Mouse (Mus musculus): ENCODE measurements around the gene Olfr615. TPM values are rescaled to one million over a fixed set of nuclear protein-coding genes. Genes with fewer than 3 reads are reported as not detected.
"Not testable (repeated sequence)": the region's sequence is repeated elsewhere in the genome, so short reads cannot be mapped to it uniquely, and the experiment has no call there.

Olfr615 gene
- not detected in 2 replicates for polyA plus RNA-seq (2012; rRNA removed)

GRCm38 (mm10) chr7:103555779-103556178, at the start of gene Olfr615:
TSS of gene Olfr615 (plus strand) at chr7:103556079.
- Histone ChIP-seq H3K27ac (ENCODE audit: insufficient read depth, low read length) (no peak within 1 kb of the TSS), H3K4me1 (ENCODE audit: control insufficient read depth, insufficient read depth, low read length) (no peaks in the 10 kb centered on the region), H3K4me3 (replicated peaks; ENCODE audit: insufficient read depth, low read depth, low read length) (no peak within 1 kb of the TSS), H3K27me3 (ENCODE audit: control insufficient read depth, insufficient read depth, low read length) (no peaks in the 10 kb centered on the region)
- no peak for TF ChIP-seq CTCF (IDR thresholded peaks at IDR 0.05; ENCODE audit: borderline replicate concordance, insufficient read depth, low read depth, low read length)
- TF ChIP-seq POLR2A (IDR thresholded peaks at IDR 0.05; ENCODE audit: borderline replicate concordance, insufficient read depth, low read length): no peak
- DNase-seq: no peak
- WGBS: 76% methylated on average over 2 of the region's 2 CpGs

DNA sequence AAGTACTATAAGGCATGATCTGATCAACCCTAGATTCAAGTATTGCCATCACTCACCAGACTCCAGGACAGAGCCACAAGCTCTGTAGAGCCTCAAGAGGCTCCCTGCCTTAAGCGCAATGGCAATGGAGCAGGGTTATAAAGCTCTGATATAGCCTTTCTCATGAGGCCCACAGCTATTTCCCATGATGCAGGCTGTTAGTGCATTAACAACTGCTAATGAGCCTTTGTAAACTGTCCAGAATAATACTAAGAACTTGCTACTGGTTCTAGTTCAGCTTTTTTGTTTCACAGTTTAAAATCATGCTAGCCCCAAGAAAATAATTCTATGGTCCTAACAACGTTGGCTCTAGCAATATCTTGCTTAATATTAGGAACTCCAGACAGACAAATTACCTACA, 43.9 kb upstream of the Olfr615 start, which contains the start of gene Olfr610:
Gene Olfr610 (minus strand): TSS at position 101 of the 400 bp plus-strand sequence.
- Histone ChIP-seq H3K27ac (ENCODE audit: insufficient read depth, low read length) (no peak within 1 kb of the TSS), H3K27me3 (ENCODE audit: control insufficient read depth, insufficient read depth, low read length) (no peaks in the 10 kb centered on the region), H3K4me3 (replicated peaks; ENCODE audit: insufficient read depth, low read depth, low read length) (no peak within 1 kb of the TSS), H3K4me1 (ENCODE audit: control insufficient read depth, insufficient read depth, low read length) (no peaks in the 10 kb centered on the region)
- no peak for DNase-seq
- WGBS: 87% methylated on average over 2 of the region's 2 CpGs
- TF ChIP-seq CTCF (IDR thresholded peaks at IDR 0.05; ENCODE audit: borderline replicate concordance, insufficient read depth, low read depth, low read length) (no peak), POLR2A (IDR thresholded peaks at IDR 0.05; ENCODE audit: borderline replicate concordance, insufficient read depth, low read length) (no peak)

DNA sequence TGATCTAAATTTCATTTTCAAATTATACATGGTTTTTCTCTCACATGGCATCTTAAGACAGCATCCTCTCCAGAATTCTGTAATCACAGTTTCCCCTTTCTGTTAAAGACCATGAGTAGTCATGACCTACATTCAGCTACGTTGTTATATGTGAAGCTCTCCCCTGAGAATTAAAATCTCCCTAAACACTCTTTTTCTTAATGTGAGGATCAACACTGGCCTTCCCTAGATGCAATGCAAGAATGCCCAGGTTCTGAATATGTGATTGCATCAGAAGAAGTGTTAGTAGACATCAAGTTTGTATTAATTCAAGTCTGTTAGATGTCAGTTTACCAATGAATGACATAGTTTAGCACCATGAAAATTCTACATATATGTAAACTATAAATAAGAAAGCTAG, 35.1 kb upstream of the Olfr615 start, which contains the start of gene Olfr611:
Gene Olfr611 (minus strand): TSS at position 101 of the 400 bp plus-strand sequence.
- not testable (repeated sequence) for H3K27ac ChIP-seq (ENCODE audit: insufficient read depth, low read length)

DNA sequence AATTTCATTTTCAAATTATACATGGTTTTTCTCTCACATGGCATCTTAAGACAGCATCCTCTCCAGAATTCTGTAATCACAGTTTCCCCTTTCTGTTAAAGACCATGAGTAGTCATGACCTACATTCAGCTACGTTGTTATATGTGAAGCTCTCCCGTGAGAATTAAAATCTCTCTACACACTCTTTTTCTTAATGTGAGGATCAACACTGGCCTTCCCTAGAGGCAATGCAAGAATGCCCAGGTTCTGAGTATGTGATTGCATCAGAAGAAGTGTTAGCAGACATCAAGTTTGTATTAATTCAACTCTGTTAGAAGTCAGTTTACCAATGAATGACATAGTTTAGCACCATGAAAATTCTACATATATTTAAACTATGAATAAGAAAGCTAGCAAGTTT, 13.3 kb upstream of the Olfr615 start, which contains the start of gene Olfr612:
Gene Olfr612 (minus strand): TSS at position 101 of the 400 bp plus-strand sequence.
- H3K4me1 ChIP-seq (ENCODE audit: control insufficient read depth, insufficient read depth, low read length); H3K4me3 ChIP-seq (replicated peaks; ENCODE audit: insufficient read depth, low read depth, low read length); DNase-seq; H3K27me3 ChIP-seq (ENCODE audit: control insufficient read depth, insufficient read depth, low read length); H3K27ac ChIP-seq (ENCODE audit: insufficient read depth, low read length): not testable (repeated sequence)
- WGBS: 72% methylated on average over 2 of the region's 2 CpGs

More for the DNA sequence above, 35.1 kb upstream of the Olfr615 start, which contains the start of gene Olfr611:
- not testable (repeated sequence) for DNase-seq; H3K4me1 ChIP-seq (ENCODE audit: control insufficient read depth, insufficient read depth, low read length); H3K4me3 ChIP-seq (replicated peaks; ENCODE audit: insufficient read depth, low read depth, low read length); H3K27me3 ChIP-seq (ENCODE audit: control insufficient read depth, insufficient read depth, low read length)
- 61% methylated on average over 1 of the region's 1 CpGs for WGBS

DNA sequence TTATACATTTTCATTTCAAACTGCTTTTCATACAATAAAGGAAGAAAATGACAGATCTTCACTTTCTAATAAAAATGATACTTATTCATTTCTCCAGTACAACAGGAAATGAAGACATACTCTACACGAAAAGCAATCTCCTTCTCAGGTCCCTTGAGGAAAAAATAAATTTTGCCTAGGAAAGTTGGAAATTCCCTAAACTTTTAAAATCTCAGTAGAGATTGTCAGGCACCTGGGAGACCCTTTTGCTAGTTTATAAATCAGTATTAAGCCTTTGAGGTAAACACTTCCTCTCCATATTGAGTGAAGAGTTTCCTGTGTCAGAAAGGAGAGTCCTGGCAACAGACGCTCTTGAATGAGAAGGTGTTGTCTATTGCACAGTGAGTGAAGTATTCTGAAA, 8.1 kb upstream of the Olfr615 start, which contains the start of gene Olfr613:
Gene Olfr613 (plus strand): TSS at position 301 of the 400 bp plus-strand sequence.
- TF ChIP-seq CTCF (IDR thresholded peaks at IDR 0.05; ENCODE audit: borderline replicate concordance, insufficient read depth, low read depth, low read length) (no peak), POLR2A (IDR thresholded peaks at IDR 0.05; ENCODE audit: borderline replicate concordance, insufficient read depth, low read length) (no peak)
- no peaks in the 10 kb centered on the region for H3K27me3 ChIP-seq (ENCODE audit: control insufficient read depth, insufficient read depth, low read length)
- no peak within 1 kb of the TSS for H3K27ac ChIP-seq (ENCODE audit: insufficient read depth, low read length)
- no peak for DNase-seq
- H3K4me3 ChIP-seq (replicated peaks; ENCODE audit: insufficient read depth, low read depth, low read length): no peak within 1 kb of the TSS
- WGBS: 77% methylated on average over 2 of the region's 2 CpGs
- H3K4me1 ChIP-seq (ENCODE audit: control insufficient read depth, insufficient read depth, low read length): no peaks in the 10 kb centered on the region

DNA sequence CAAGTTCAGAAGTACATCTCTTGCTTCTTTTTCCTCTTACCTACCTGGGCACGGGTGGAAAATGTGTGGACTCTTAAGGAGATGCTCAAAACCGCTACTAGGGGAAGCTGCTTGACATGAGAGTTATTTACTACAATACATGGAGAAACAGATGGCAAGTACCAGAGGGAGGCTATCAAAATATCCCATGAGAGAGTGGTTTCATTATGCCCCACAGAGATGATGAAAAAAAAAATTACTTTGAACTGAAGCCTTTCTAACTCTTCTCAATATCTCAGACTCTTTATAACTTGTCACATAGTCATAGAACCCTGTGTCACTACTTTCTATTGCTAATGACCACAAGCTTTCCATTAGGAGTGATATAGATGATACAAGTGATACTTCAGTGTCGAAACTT, 13.2 kb downstream of the Olfr615 start, which contains the start of gene Olfr616:
Gene Olfr616 (minus strand): TSS at position 101 of the 400 bp plus-strand sequence.
- Histone ChIP-seq H3K4me3 (replicated peaks; ENCODE audit: insufficient read depth, low read depth, low read length) (no peak within 1 kb of the TSS), H3K4me1 (ENCODE audit: control insufficient read depth, insufficient read depth, low read length) (no peaks in the 10 kb centered on the region), H3K27me3 (ENCODE audit: control insufficient read depth, insufficient read depth, low read length) (no peaks in the 10 kb centered on the region), H3K27ac (ENCODE audit: insufficient read depth, low read length) (no peak within 1 kb of the TSS)
- no peak for DNase-seq
- 68% methylated on average over 3 of the region's 3 CpGs for WGBS
- TF ChIP-seq CTCF (IDR thresholded peaks at IDR 0.05; ENCODE audit: borderline replicate concordance, insufficient read depth, low read depth, low read length): no peak
- no peak for TF ChIP-seq POLR2A (IDR thresholded peaks at IDR 0.05; ENCODE audit: borderline replicate concordance, insufficient read depth, low read length)

DNA sequence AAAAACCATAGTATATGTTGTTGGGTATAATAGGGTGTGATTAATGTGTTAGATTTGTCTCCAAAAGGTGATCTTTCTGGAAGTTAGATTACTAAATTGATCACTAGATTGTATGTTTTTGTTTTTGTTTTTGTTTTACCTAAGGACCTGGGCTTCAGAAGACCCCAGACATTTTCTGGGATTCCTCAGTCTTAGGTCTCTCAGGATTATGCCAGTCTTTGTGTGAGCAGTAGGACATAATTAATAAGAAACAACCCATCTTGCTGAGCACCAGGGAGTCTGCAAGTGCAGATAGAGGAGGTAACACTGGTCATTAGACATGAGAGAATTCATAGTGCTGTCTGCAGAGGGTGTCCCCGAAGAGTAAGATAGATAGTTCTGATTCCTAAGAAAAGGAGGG, 16.9 kb downstream of the Olfr615 start, which contains the start of gene Olfr617:
Gene Olfr617 (plus strand): TSS at position 301 of the 400 bp plus-strand sequence.
- H3K4me3 ChIP-seq (replicated peaks; ENCODE audit: insufficient read depth, low read depth, low read length): no peak within 1 kb of the TSS
- 90% methylated on average over 1 of the region's 1 CpGs for WGBS
- H3K4me1 ChIP-seq (ENCODE audit: control insufficient read depth, insufficient read depth, low read length): no peaks in the 10 kb centered on the region
- H3K27ac ChIP-seq (ENCODE audit: insufficient read depth, low read length): no peak within 1 kb of the TSS
- no peak for DNase-seq
- H3K27me3 ChIP-seq (ENCODE audit: control insufficient read depth, insufficient read depth, low read length): no peaks in the 10 kb centered on the region
- TF ChIP-seq POLR2A (IDR thresholded peaks at IDR 0.05; ENCODE audit: borderline replicate concordance, insufficient read depth, low read length) (no peak), CTCF (IDR thresholded peaks at IDR 0.05; ENCODE audit: borderline replicate concordance, insufficient read depth, low read depth, low read length) (no peak)

- no peaks in the 10 kb centered on the region for H3K27me3 ChIP-seq (ENCODE audit: control insufficient read depth, insufficient read depth, low read length)
- TF ChIP-seq POLR2A (IDR thresholded peaks at IDR 0.05; ENCODE audit: borderline replicate concordance, insufficient read depth, low read length): no peak
- TF ChIP-seq CTCF (IDR thresholded peaks at IDR 0.05; ENCODE audit: borderline replicate concordance, insufficient read depth, low read depth, low read length): no peak
- no peaks in the 10 kb centered on the region for H3K4me1 ChIP-seq (ENCODE audit: control insufficient read depth, insufficient read depth, low read length)
- DNase-seq: no peak
- 51% methylated on average over 2 of the region's 2 CpGs for WGBS
- no peak within 1 kb of the TSS for H3K4me3 ChIP-seq (replicated peaks; ENCODE audit: insufficient read depth, low read depth, low read length)
- H3K27ac ChIP-seq (ENCODE audit: insufficient read depth, low read length): no peak within 1 kb of the TSS
These were observed 33.9 kb downstream of the Olfr615 start, which contains the start of gene Olfr618 for GRCm38 (mm10) chr7:103589803-103590202. TSS of gene Olfr618 (plus strand) at chr7:103590103.
